In genomic region chr16:25746807-25747206, GRCm38 (mm10) we compare ENCODE assay signal across 10 mouse cellular contexts.
DNase-seq lines count a peak whose midpoint lies in the region; ATAC-seq lines count a peak whose summit lies in the region.
"Had no signal": no experiment of that assay in that cellular context is flagged by ENCODE, and none has a peak within 500 bp of the region (broad histone marks: within the 10 kb centered on the region; RNA-seq: fewer than 3 reads in every experiment).

No protein-coding gene starts in this region.

- no peaks in the 10 kb centered on the region for H3K27me3 ChIP-seq in forebrain, embryonic 16.5 days (replicated peaks; ENCODE audit: control insufficient read depth, insufficient read depth, low read length)
- H3K27me3 ChIP-seq in forebrain, embryonic 13.5 days: no peaks in the 10 kb centered on the region
- no peaks in the 10 kb centered on the region for H3K27me3 ChIP-seq in limb, embryonic 10.5 days (ENCODE audit: low read depth, poor library complexity, severe bottlenecking)

- H3K4me3 ChIP-seq in forebrain, embryonic 16.5 days (replicated peaks; ENCODE audit: low read length): no peak overlapping the region
- no peak overlapping the region for H3K4me3 ChIP-seq in forebrain, embryonic 13.5 days
- no peak overlapping the region for H3K4me3 ChIP-seq in limb, embryonic 10.5 days

- no peak overlapping the region for H3K4me2 ChIP-seq in forebrain, embryonic 16.5 days (ENCODE audit: low read length)
- no peak overlapping the region for H3K4me2 ChIP-seq in forebrain, embryonic 13.5 days

- 0 out of 2 replicates have a peak, but pooled peaks cover 2% of the 10 kb centered on the region for H3K9me3 ChIP-seq in forebrain, embryonic 16.5 days (ENCODE audit: control insufficient read depth, low read length)
- H3K9me3 ChIP-seq in forebrain, embryonic 13.5 days (replicated peaks): no peaks in the 10 kb centered on the region
- no peaks in the 10 kb centered on the region for H3K9me3 ChIP-seq in limb, embryonic 10.5 days (replicated peaks)

- no peaks in the 10 kb centered on the region for H3K36me3 ChIP-seq in forebrain, embryonic 16.5 days (ENCODE audit: control insufficient read depth, insufficient read depth)
- no peaks in the 10 kb centered on the region for H3K36me3 ChIP-seq in forebrain, embryonic 13.5 days (ENCODE audit: poor library complexity, severe bottlenecking)
- H3K36me3 ChIP-seq in limb, embryonic 10.5 days: no peaks in the 10 kb centered on the region

- ATAC-seq in forebrain, embryonic 16.5 days: peak; percentile 50; the same call in 1 of the 2 replicates
- ATAC-seq in forebrain, embryonic 13.5 days: no peak
- no peak for ATAC-seq in frontal cortex, adult (ENCODE audit: low TSS enrichment)

- peak; percentile 60 for DNase-seq in ES-CJ7 (ENCODE audit: low read depth, low spot score)
- DNase-seq in gastrocnemius, postnatal 25 days: peak; percentile 32
- peak; percentile 31 for DNase-seq in limb, embryonic 10.5 days (ENCODE audit: low spot score)
- DNase-seq in thymus, postnatal 25 days: no peak
- no peak for DNase-seq in cerebellum, adult 9-11 months
- DNase-seq: spleen, adult 18-20 months had no signal

- 40% methylated on average over 3 of the region's 3 CpGs for WGBS in forebrain, embryonic 16.5 days
- 36% methylated on average over 3 of the region's 3 CpGs for WGBS in forebrain, embryonic 13.5 days
- 20% methylated on average over 3 of the region's 3 CpGs for WGBS in limb, embryonic 10.5 days

- no peak overlapping the region for H3K9ac ChIP-seq in forebrain, embryonic 16.5 days (replicated peaks; ENCODE audit: low read depth, low read length)
- no peak overlapping the region for H3K9ac ChIP-seq in forebrain, embryonic 13.5 days
- H3K9ac ChIP-seq: liver, embryonic 14.5 days had no signal

- no peak overlapping the region for H3K27ac ChIP-seq in forebrain, embryonic 16.5 days (ENCODE audit: low read length)
- no peak overlapping the region for H3K27ac ChIP-seq in forebrain, embryonic 13.5 days
- H3K27ac ChIP-seq in limb, embryonic 10.5 days: no peak overlapping the region; the same call in 1 of the 2 replicates
- H3K27ac ChIP-seq: liver, embryonic 14.5 days had no signal

- no peaks in the 10 kb centered on the region for H3K4me1 ChIP-seq in forebrain, embryonic 16.5 days (replicated peaks; ENCODE audit: control insufficient read depth, insufficient read depth, low read length)
- H3K4me1 ChIP-seq in forebrain, embryonic 13.5 days: 0 out of 2 replicates have a peak, but pooled peaks cover under 1% of the 10 kb centered on the region
- H3K4me1 ChIP-seq in limb, embryonic 10.5 days: peaks cover 10% of the 10 kb centered on the region

Comparison
In these comparisons a context has a peak if more than half of its experiments do, and no peak if none do; other contexts are left out.
1. DNase-seq: peak in ES-CJ7 (single experiment), gastrocnemius, postnatal 25 days (single experiment) and limb, embryonic 10.5 days (single experiment); none in thymus, postnatal 25 days (single experiment) and cerebellum, adult 9-11 months (single experiment).